Mouse (Mus musculus): ENCODE results near the gene Ttll7.

The Ttll7 gene

DNA sequence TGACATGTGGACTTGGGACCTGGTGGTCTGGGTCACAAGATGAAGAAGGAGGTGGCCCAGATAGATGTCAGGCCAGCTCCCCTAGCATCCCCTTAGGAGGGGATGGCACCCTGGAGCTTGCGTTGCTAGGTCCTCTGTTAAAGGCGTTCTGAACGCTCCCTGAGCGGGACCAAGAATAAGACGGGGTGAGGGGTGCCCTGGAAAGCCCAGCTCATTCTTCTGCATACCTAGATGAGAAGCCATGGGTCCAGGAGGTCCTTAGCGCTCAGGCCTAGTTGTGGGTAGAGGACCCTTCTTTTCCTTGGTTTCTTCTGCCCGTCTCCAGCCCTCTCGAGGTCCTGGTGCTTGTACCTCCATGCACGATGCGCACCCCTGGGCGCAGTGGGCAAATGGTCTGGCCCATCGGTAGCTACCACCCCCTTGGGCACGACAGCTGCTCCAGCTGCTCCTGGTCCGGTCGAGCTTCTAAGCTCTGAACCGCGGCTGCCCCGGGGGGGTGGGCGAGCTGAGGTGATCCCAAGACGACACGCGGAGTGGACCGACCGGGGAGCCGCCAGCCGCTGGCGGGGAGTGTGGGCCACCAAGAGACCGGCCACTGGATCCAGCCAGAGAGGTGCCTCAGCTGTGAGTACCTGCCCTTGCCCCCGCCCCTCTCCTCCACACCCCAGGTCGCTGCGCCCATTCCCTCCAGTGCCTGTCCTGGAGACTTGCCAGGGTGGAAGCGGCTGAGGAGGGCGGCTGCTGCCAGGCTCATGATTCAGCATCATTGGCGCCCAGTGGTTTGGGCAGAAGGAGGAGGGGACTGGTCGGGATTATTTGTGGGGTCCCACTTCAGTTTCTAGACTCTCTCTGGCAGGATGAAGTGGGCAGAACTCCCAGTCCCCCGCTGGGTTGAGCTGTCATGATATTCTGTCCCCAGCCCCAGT lies at the start of gene Ttll7:
TSS of gene Ttll7 (plus strand) at position 402 of the 926 bp plus-strand sequence.
- DNase-seq = peak; percentile 86 to 88

GRCm38 (mm10) chr3:146812041-146812878 lies 39.9 kb upstream of the Ttll7 start:
- peak; percentile 78 to 80 for DNase-seq

GRCm38 (mm10) chr3:146812901-146813393 lies 39.2 kb upstream of the Ttll7 start, which contains the start of gene Prkacb:
TSS of gene Prkacb (minus strand) at chr3:146812990.
- peak; percentile 97 to 98 for DNase-seq

GRCm38 (mm10) chr3:146813624-146814023 lies 38.5 kb upstream of the Ttll7 start:
- no peak for DNase-seq

GRCm38 (mm10) chr3:146820718-146821117 lies 31.4 kb upstream of the Ttll7 start:
- DNase-seq = no peak

DNA sequence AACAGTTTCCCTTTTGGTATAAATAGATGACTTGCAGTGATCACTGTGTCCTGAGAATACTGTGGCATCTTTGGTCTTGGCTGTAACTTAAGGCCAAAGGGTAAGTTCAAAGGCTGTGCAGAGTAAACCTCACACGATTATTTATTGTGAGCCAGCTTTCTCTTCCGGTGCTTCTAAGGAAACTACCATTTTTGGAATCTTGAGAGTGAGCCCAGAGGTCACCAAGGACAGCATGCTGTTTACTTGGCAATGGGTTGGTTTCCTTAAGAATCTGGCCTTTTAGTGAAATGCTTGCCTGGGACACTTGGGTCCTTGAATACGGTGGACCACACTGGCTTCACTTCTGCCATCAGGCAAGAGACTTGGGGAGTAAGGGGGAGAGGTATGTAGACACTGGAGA lies 9.4 kb upstream of the Ttll7 start:
- DNase-seq = no peak

GRCm38 (mm10) chr3:146843470-146843869 lies 8.7 kb upstream of the Ttll7 start:
- no peak for DNase-seq

DNA sequence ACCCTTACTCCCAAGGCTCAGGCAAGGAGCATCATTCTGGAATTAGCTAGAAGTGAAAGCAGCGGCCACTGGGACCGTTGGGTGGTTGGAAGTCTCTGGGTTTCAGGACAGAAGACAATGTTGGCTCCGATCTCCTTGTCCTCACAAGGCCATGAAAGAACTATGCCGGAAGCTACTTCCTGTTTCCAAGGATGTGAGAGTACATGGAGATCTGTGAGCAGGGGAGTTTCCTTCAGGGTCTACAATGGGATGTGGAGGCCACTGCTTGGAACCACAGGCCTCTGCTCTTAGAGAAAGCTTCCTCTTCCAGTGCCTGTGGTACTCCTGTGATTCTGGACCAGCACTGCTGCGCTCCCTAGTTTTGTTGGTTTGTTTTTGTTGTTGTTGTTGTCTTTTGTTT lies 5.9 kb upstream of the Ttll7 start:
- DNase-seq = no peak

GRCm38 (mm10) chr3:146848112-146848511 lies 4.1 kb upstream of the Ttll7 start:
- no peak for DNase-seq

DNA sequence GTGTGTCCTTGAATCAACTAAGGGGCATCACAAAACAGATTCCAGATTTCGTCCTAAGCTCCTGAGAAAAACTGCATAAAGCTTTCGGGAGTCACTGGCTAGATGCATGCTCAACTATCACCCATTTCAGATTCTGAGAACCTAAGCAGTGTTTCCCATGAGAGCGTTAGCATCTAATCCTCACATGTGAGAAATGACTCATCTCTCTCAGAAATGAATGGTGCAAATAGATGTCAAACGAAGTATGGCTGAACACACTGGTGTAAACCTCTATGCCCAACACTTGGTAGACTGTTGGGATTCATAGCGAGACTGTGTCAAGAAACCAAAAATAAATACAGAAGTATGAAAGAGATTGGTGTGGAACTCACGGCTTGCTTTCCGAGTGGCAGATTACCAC lies 2.8 kb upstream of the Ttll7 start:
- DNase-seq = no peak

DNA sequence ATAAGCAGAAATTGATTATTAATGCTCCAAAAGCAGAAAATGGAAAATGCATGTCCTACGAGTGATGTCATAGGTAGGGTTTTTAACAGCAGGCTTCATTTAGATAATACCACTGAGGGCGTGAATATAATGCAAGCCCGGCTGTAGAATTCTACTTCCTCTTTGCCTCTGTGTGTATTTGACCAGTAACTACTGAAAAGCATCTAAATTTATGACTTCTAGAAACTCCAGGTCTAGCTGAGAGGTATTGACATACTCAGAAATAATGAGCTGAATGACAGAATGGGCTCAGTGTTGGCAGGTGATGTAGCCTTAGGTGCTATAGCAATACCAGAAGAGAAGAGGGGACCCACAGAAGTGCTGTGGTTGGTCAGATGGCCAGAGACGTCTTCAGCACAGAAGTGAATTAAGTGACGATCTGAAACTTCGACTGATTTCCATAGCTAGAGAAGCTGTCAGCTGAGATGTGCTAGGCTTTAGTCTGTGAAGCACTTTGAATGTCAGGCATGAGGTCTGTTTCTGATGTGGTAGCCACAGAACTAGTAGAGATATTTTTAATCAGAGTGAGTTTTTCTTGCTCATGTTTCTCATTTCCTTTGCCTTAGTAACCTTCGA lies 2.4 kb downstream of the Ttll7 start:
- DNase-seq = no peak

DNA sequence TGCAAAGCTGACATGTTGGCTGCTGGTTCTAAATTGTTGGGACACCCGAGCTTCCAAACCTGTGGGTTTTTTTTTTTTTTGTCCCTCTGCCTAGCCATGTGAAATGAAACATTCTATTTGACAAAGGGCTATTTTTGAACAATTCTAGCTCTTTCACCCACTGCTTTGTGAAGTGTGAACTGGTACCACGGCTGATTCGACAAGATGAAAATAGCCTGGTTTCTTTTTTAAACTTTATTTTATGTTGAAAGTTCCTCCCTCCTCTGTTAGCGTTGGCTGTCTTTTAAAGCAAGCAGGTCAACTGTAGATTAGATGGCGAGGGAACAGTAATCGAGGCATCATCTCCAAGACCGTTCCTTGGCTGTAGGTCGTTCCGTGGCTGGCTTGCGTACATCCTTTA lies 5.2 kb downstream of the Ttll7 start:
- DNase-seq = no peak

- no peak for DNase-seq
Measured at GRCm38 (mm10) chr3:146860308-146860707, 8.1 kb downstream of the Ttll7 start.

DNA sequence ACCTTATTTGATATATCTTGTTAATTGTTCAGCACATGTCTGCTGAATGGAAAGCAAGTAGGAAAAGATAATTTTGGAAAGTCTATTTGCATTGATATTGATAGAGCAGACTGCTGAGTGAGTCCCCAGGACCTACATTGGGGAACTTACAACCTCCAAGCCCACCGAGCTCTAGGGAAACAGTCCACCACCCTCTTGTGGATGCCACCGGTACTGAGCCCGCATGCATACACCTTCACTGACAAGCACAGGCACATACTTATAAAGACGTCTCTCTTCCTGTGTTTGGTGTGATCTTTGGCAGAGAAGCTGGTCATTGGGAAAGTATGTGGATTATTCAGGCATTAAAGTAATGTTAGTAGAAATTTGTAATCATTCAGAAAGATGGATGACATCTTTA lies 14.4 kb downstream of the Ttll7 start:
- DNase-seq = peak; percentile 21 to 27

DNA sequence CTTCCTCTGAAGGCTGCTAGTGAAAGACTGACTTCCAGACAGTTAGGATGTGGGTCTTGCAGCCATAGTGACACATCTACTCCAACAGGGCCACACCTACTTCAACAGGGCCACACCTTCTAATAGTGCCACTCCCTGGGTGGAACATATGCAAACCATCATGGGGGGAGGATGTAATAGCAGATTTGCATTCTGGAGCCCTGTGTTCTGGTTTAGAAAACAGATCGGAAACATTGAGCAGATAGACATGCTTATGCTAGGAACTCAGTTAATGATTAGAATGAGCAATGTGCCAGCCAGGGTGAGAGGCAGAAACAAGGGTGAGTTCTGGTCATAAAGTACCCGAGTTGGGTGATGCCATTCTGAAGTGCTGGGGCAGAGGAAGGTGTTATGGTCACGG lies 19.8 kb downstream of the Ttll7 start:
- DNase-seq = no peak

DNA sequence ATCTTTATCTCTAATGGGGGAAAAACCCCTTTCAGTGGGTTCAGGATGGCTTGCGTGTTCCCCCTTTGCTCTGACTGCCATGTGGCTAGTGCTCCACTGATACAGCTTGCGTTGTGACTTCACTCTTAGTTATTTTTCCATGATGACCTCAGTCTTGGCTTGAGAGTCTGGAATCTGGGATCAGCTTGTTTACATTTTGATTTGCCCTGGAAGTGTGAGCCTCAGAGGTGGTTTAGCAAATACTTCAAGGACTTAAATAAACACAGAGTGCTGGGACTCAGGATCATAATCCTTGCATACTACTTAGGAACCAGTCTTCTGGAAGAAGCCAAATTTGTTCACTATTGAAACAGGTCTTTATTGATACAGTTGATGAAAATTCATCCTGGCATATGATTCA lies 23.8 kb downstream of the Ttll7 start:
- DNase-seq = no peak

GRCm38 (mm10) chr3:146893931-146894330 lies 41.8 kb downstream of the Ttll7 start:
- DNase-seq = no peak

DNA sequence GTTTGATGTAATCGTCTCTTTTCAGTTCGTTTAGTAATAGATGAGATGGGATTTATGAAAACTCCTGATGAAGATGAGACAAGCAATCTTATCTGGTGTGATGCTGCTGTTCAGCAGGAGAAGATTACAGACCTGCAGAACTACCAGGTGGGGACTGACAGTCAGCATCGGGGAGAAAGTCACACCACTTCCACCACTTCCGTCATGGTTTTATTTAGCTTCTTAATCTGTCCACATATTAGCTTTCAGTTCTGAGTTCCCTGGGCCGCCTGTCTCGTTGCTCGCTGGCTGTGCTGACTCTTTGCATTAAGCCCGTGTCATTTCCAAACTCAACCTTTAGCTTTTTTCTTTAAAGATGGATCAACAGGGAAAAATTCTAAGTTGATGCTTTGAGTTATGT lies 44.4 kb downstream of the Ttll7 start:
- no peak for DNase-seq

DNA sequence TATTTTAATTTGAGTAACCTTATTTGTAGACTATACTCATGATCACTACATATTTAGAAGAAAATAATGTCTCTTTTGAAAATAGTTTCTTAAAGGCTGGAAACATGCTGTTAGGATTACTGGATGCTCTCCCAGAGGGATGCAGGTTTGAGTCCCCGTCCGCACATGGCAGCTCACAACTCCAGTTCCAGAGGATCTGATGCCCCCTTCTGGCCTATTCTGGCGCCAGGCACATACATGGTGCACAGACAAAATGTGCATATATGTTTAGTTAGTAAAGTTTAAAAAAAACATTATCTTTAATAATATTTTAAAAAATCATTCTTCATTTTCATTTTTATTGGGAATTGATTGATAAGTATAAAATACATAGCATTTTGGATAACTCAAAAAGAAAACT lies 47.9 kb downstream of the Ttll7 start:
- DNase-seq = peak; percentile 47 to 51

DNA sequence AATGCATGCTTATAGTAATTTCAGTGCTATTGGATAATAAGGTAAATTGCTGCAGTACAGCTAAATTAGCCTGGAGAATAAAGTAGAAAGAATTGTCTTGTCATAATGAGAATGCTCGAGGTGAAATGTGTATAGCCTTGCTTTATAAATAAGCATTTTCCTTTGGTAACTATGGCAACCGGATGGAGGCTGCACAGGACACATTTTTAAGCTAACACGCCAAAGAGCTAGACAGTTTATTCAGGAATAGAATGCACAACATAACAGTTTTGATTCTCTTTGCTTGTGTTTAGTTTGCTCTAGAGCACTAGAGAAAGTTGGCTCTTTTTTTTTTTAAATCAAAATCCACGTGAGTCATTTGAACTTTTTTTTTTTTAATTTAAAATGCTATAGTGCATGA lies 49.6 kb downstream of the Ttll7 start:
- DNase-seq = no peak

DNA sequence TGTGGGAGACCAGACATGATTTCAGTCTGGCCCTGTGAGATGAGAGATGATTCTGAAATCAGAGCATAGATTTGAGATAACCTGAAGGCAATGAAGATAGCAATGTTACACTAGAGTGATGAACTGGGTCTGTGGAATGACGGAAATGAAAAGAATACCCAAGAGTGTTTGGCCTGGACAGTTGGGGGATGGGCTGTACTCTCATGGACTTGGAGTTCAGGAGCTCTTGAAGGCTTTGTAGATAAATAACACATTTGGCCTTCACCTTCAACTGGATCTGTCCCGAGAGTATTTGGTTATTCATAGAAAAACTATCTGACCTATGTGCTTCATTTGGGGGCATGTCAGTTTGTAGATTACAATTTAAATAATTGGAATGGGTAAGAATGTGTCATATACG lies 53.4 kb downstream of the Ttll7 start:
- no peak for DNase-seq

DNA sequence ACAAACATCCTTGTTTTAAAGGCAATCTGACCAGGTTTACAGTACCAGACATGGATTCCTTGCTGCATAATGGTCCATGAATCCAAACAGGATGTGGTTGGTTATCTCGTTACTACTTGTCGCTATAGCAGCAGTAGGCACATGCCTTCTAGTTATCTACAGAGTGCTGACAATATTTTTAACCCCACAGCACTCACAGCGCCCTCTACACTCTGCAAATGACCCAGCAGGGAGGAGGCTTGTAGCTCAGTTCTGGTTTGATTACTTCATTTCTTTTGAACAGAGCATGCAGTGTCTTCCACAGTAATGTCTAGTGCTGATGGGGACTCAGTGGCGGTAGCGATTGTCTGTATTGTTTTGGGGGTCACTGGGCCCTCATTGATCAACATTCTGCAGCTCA lies 56.8 kb downstream of the Ttll7 start:
- DNase-seq = no peak

DNA sequence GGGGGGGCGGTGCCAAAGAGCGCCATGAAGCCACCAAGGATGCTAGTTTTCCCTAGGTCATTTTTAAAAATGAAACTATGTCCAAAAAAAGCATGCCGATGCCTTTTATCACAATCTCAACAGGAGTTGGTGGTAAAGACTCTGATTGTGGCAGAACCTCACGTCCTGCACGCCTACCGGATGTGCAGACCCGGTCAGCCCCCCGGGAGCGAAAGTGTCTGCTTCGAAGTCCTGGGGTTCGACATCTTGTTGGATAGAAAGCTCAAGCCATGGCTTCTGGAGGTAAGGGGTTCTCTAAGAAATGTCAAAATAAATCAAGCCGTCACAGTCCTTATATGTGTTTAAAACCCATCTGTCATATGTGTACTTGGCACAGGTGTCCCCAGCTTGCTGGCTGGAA lies 60.9 kb downstream of the Ttll7 start:
- DNase-seq = peak; percentile 9 to 10
